Mouse (Mus musculus) forebrain, postnatal 0 days (tissue): ENCODE results near the gene Xylb. TPM values are rescaled to one million over a fixed set of nuclear protein-coding genes. Genes with fewer than 3 reads are reported as not detected.
A peak's percentile ranks its signal among the peaks of the same experiment; 100 is the strongest.

ENCODE experiments used
- ATAC-seq: fragments of 200-750 bp; cut with Nextera tagmentation; 2 replicates; pipeline ENCODE4 v1.8.0; 2017; ENCODE audit warnings: mild to moderate bottlenecking, moderate library complexity
- DNase-seq: peaks from one replicate; pipeline ENCODE4 v3.0.0-alpha.2; 2015
- H3K27ac ChIP-seq: fragments of 300-500 bp; sonication (generic); 2 replicates; pipeline ENCODE4 v1.5.1; 2014; ENCODE audit warnings: low read depth, mild to moderate bottlenecking, antibody characterized with exemption, low read length, moderate library complexity, mixed read lengths
- H3K27me3 ChIP-seq: fragments of 300-500 bp; sonication (generic); 2 replicates; pipeline ENCODE4 v1.6.1; 2014; ENCODE audit warnings: mild to moderate bottlenecking, low read length, mixed read lengths; ENCODE audit not compliant: insufficient read depth
- H3K36me3 ChIP-seq: fragments of 300-500 bp; sonication (generic); 2 replicates; pipeline ENCODE4 v1.6.1; 2014; ENCODE audit warnings: mild to moderate bottlenecking, moderate library complexity; ENCODE audit not compliant: insufficient read depth
- H3K4me1 ChIP-seq: fragments of 300-500 bp; sonication (generic); 2 replicates; pipeline ENCODE4 v1.6.1; 2014; ENCODE audit warnings: antibody characterized with exemption; ENCODE audit not compliant: insufficient read depth
- H3K4me2 ChIP-seq: fragments of 300-500 bp; sonication (generic); 2 replicates; pipeline ENCODE4 v1.6.1; 2014; ENCODE audit warnings: low read depth, mild to moderate bottlenecking, moderate library complexity
- H3K4me3 ChIP-seq: fragments of 300-500 bp; sonication (generic); 2 replicates; pipeline ENCODE4 v1.5.1; 2014; ENCODE audit warnings: low read depth, low read length, mixed read lengths
- H3K9ac ChIP-seq: fragments of 300-500 bp; sonication (generic); 2 replicates; pipeline ENCODE4 v1.6.1; 2014; ENCODE audit warnings: mild to moderate bottlenecking
- H3K9me3 ChIP-seq: fragments of 300-500 bp; sonication (generic); 2 replicates; pipeline ENCODE4 v1.6.1; 2016; ENCODE audit warnings: low read length
- CTCF ChIP-seq: sonication (generic); IDR thresholded peaks from 2 replicates; pipeline ENCODE4 v1.5.1; 2016; ENCODE audit warnings: antibody characterized with exemption, control low read depth, low read depth
- WGBS: fragments of 180-500 bp; shearing (Covaris S2); extraction: QIAGEN DNeasy Blood & Tissue Kit; methylation state at CpG from one replicate; pipeline ENCODE4 v1.1.7; 2014; 5-methylcytosine and 5-hydroxymethylcytosine counted together
- polyA plus RNA-seq: library from polyadenylated mRNA; unstranded; fragments of >200 nt; fragmentation: Nextera tagmentation; extraction: Ambion mirVana; gene quantifications from 2 replicates; pipeline ENCODE4 v1.2.1, GENCODE M21; 2015
- total RNA-seq: library from RNA; depleted of rRNA; stranded (reverse); fragments of >200 nt; gene quantifications from 2 replicates; pipeline ENCODE4 v1.2.3, GENCODE M21; 2014

The Xylb gene
- total and polyA plus RNA-seq, 2 experiments from 2014 or later: 3.7 to 5.0 TPM

DNA sequence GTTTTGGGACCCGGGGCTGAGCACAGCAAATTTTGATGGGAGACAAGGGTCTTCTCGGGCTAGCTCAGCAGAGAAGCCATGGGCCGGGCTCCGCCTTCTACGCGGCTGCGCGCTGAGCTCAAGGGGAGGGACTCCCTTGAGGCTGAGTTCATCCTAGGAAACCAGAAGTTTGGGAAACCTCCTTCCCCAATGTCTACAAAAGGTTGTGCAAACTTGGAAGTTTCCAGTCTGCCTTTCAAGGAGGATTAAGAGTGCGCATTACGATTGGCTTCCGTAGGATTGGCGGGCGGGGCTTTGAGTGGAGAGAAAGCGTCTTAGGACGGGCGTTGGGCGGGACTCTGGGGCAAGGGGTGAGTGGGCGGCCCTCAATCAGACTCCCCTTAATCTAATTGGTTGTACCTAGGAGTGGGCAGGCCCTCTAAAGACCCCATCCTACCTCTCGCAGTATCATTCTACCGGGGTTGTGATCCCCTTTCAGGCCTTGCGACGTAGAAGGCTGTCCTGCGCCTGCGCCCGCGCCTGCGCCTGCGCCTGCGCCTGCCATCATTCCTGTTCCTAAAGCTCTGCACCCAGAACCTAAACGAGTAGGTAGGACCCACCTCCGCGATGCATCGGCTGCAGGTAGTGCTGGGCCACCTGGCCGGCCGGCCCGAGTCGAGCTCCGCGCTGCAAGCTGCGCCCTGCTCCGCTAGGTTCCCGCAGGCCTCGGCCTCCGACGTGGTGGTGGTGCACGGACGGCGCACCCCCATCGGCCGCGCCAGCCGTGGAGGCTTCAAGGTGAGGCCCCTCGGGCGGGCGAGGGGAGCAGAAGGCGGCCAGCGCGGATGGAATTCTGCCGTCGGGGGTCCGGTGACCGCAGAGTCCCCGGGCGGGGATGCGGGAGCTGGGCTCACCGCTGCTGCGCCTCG, 16.0 kb upstream of the Xylb start, which contains the start of gene Myd88:
Myd88 (minus strand) TSS at position 503 of the 908 bp plus-strand sequence.
- 1% methylated on average over 58 of the region's 68 CpGs for WGBS
- H3K4me2 ChIP-seq: peak within 1 kb of the TSS; percentile 78
- H3K9me3 ChIP-seq: no peaks in the 10 kb centered on the region
- TF ChIP-seq CTCF: no peak
- peaks cover 25% of the 10 kb centered on the region for H3K36me3 ChIP-seq
- DNase-seq (peak; percentile 96), ATAC-seq (peak; percentile 98)
- peak within 1 kb of the TSS; percentile 85 for H3K27ac ChIP-seq
- H3K4me1 ChIP-seq: peaks cover 15% of the 10 kb centered on the region
- no peaks in the 10 kb centered on the region for H3K27me3 ChIP-seq
- peak within 1 kb of the TSS; percentile 64 for H3K4me3 ChIP-seq
- peak within 1 kb of the TSS; percentile 83 for H3K9ac ChIP-seq

DNA sequence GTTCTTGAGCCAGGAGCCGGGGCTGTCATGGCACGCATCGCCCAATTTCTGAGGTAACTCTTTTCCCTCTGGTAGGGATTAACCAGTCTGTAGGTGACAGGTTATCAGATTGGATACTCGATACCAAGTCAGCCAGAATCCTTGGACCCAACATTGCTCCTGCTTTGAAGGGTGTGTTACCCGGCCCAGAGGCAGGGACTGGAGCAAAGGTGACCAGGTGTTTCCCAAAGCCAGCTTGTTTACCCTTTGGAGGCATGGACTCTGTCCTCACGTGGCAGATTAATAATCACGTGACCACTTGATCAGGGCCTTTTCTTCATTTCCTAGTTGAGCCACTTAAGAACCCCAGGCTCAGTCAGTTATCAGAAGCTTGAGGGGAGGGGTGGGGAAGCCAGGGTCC, 14.5 kb upstream of the Xylb start:
- H3K36me3 ChIP-seq: peaks cover 40% of the 10 kb centered on the region
- H3K4me1 ChIP-seq: peaks cover 15% of the 10 kb centered on the region
- H3K4me3 ChIP-seq: no peak overlapping the region
- H3K27me3 ChIP-seq: no peaks in the 10 kb centered on the region
- ATAC-seq (no peak), DNase-seq (no peak)
- no peaks in the 10 kb centered on the region for H3K9me3 ChIP-seq
- H3K4me2 ChIP-seq: 0 out of 2 replicates have a peak overlapping the region, but pooled peaks have one; percentile 78
- no peak for TF ChIP-seq CTCF
- WGBS: 89% methylated on average over 7 of the region's 7 CpGs
- H3K27ac ChIP-seq: no peak overlapping the region
- 0 out of 2 replicates have a peak overlapping the region, but pooled peaks have one; percentile 83 for H3K9ac ChIP-seq

- peaks cover 62% of the 10 kb centered on the region for H3K36me3 ChIP-seq
- TF ChIP-seq CTCF: no peak
These were observed 10.8 kb upstream of the Xylb start for GRCm38 (mm10) chr9:119346376-119346775.

GRCm38 (mm10) chr9:119350531-119350930, 6.7 kb upstream of the Xylb start:
- WGBS: 85% methylated on average over 3 of the region's 3 CpGs
- Histone ChIP-seq H3K9ac (no peak overlapping the region), H3K27ac (no peak overlapping the region), H3K4me2 (no peak overlapping the region), H3K9me3 (no peaks in the 10 kb centered on the region), H3K4me3 (no peak overlapping the region), H3K36me3 (peaks cover 46% of the 10 kb centered on the region), H3K4me1 (no peaks in the 10 kb centered on the region), H3K27me3 (no peaks in the 10 kb centered on the region)
- ATAC-seq: no peak
- no peak for TF ChIP-seq CTCF
- no peak for DNase-seq

More at GRCm38 (mm10) chr9:119346376-119346775, 10.8 kb upstream of the Xylb start:
- Histone ChIP-seq H3K4me3 (no peak overlapping the region), H3K4me1 (peaks cover 8% of the 10 kb centered on the region), H3K9ac (no peak overlapping the region), H3K27ac (no peak overlapping the region), H3K27me3 (no peaks in the 10 kb centered on the region), H3K4me2 (no peak overlapping the region), H3K9me3 (no peaks in the 10 kb centered on the region)
- DNase-seq (no peak), ATAC-seq (no peak)
- WGBS: 93% methylated on average over 8 of the region's 8 CpGs

DNA sequence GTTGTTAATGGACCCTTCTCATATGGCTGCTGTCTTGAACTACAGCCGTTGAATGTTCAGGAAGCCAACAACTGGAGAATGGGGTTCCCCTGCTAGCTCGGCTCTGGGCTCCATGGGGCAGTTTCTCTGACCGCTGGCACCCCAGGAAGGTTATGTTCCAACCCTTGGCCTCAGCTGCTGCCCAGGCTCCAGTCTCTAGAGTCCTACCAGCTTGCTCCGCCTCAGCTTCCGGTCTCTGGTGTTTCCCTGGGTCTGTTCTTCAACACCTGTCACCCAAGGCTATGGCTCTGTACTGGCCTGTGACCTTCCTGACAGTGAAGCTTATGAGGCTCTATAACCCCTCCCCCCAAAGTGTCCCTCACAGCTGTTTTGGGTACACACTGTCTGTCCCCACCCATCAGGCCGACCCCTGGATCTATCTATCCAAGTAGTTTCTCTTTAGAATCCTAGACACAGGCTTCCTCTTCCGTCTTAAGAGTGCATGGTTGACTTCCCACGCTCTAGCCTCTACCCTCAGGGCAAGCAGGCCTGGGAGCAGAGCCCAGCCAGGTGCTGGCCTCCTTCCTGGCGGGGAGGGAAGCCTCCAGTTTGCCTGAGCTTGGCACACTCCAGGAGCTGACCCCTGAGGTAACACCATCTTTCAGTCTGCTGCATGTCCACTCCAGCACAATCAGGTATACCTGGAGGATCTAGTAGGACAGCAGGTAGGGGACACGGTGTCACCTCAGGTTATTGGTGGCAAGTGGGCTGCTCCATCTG, 6.1 kb upstream of the Xylb start:
- Histone ChIP-seq H3K9me3 (no peaks in the 10 kb centered on the region), H3K27ac (no peak overlapping the region), H3K4me3 (no peak overlapping the region), H3K4me2 (no peak overlapping the region), H3K4me1 (no peaks in the 10 kb centered on the region), H3K36me3 (peaks cover 40% of the 10 kb centered on the region), H3K9ac (no peak overlapping the region), H3K27me3 (no peaks in the 10 kb centered on the region)
- DNase-seq (no peak), ATAC-seq (no peak)
- TF ChIP-seq CTCF: no peak
- 91% methylated on average over 10 of the region's 10 CpGs for WGBS

DNA sequence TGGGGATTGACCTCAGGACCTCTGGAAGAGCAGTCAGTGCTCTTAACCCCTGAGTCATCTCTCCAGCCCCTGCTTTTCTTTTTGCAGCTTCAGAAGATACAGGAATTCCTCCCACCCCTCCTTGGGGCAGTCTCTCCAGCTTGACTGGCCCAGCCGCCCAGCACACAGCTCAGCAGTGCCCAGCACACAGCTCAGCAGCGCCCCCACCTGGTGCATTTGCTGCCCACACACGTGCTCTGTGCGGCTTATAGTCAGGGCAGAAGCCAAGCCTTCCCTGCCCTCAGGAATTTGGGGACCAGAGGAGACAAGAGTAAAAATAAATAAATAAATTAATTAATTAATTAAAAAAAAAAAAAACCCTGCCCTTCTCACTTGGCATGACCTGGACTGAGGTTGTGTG, 5.1 kb upstream of the Xylb start:
- Histone ChIP-seq H3K9me3 (no peaks in the 10 kb centered on the region), H3K36me3 (peaks cover 31% of the 10 kb centered on the region), H3K4me3 (no peak overlapping the region), H3K9ac (no peak overlapping the region), H3K4me2 (no peak overlapping the region), H3K27me3 (no peaks in the 10 kb centered on the region), H3K27ac (no peak overlapping the region), H3K4me1 (no peaks in the 10 kb centered on the region)
- WGBS: 26% methylated on average over 4 of the region's 4 CpGs
- DNase-seq (peak; percentile 69), ATAC-seq (peak; percentile 91)
- peak; percentile 74 for TF ChIP-seq CTCF
